Mouse (Mus musculus) midbrain, embryonic 14.5 days (tissue): ENCODE data around the gene Chaf1a. TPM values are rescaled to one million over a fixed set of nuclear protein-coding genes. Genes with fewer than 3 reads are reported as not detected.

Experiments
- ATAC-seq: fragments of 200-750 bp; cut with Nextera tagmentation; 2 replicates; pipeline ENCODE4 v1.8.0; 2017; ENCODE audit warnings: moderate number of reproducible peaks, moderate library complexity; ENCODE audit not compliant: low FRiP score, low TSS enrichment
- DNase-seq: peaks from one replicate; pipeline ENCODE4 v3.0.0-alpha.2; 2015
- H3K27ac ChIP-seq: fragments of 300-500 bp; sonication (generic); replicated peaks from 2 replicates; pipeline ENCODE4 v1.5.1; 2014; ENCODE audit warnings: mild to moderate bottlenecking, low read depth, low read length, moderate library complexity
- H3K27me3 ChIP-seq: fragments of 300-500 bp; sonication (generic); 2 replicates; pipeline ENCODE4 v1.6.1; 2014; ENCODE audit warnings: low read length, control low read depth, mixed read lengths; ENCODE audit not compliant: control insufficient read depth, insufficient read depth
- H3K36me3 ChIP-seq: fragments of 300-500 bp; sonication (generic); 2 replicates; pipeline ENCODE4 v1.6.1; 2014; ENCODE audit warnings: low read length, control low read depth; ENCODE audit not compliant: control insufficient read depth, insufficient read depth
- H3K4me1 ChIP-seq: fragments of 300-500 bp; sonication (generic); 2 replicates; pipeline ENCODE4 v1.6.1; 2014; ENCODE audit warnings: mild to moderate bottlenecking, antibody characterized with exemption, low read length, control low read depth; ENCODE audit not compliant: control insufficient read depth, insufficient read depth
- H3K4me2 ChIP-seq: fragments of 300-500 bp; sonication (generic); 2 replicates; pipeline ENCODE4 v1.6.1; 2014; ENCODE audit warnings: mild to moderate bottlenecking, low read length, moderate library complexity
- H3K4me3 ChIP-seq: fragments of 300-500 bp; sonication (generic); replicated peaks from 2 replicates; pipeline ENCODE4 v1.5.1; 2014; ENCODE audit warnings: low read depth, low read length
- H3K9ac ChIP-seq: fragments of 300-500 bp; sonication (generic); replicated peaks from 2 replicates; pipeline ENCODE4 v1.6.1; 2014; ENCODE audit warnings: mild to moderate bottlenecking, low read length, moderate library complexity
- H3K9me3 ChIP-seq: fragments of 300-500 bp; sonication (generic); 2 replicates; pipeline ENCODE4 v1.6.1; 2016; ENCODE audit warnings: low read length, control low read depth, mixed read lengths; ENCODE audit not compliant: control insufficient read depth
- WGBS: fragments of 180-500 bp; shearing (Covaris S2); extraction: QIAGEN DNeasy Blood & Tissue Kit; methylation state at CpG from one replicate; pipeline ENCODE4 v1.1.7; 2014; 5-methylcytosine and 5-hydroxymethylcytosine counted together
- polyA plus RNA-seq: library from polyadenylated mRNA; unstranded; fragments of >200 nt; fragmentation: Nextera tagmentation; extraction: Ambion mirVana; gene quantifications from 2 replicates; pipeline ENCODE4 v1.2.1, GENCODE M21; 2014

Chaf1a gene
- polyA plus RNA-seq, 1 experiment from 2014 or later, result 4.8 TPM

GRCm38 (mm10) chr17:56008356-56009087, 31.7 kb upstream of the Chaf1a start:
- peak; percentile 93 for ATAC-seq

GRCm38 (mm10) chr17:56009088-56009961, 30.9 kb upstream of the Chaf1a start:
- peak overlapping the region; percentile 76 for H3K4me3 ChIP-seq
- ATAC-seq (peak; percentile 88), DNase-seq (peak; percentile 94)
- 1% methylated on average over 58 of the region's 62 CpGs for WGBS
- peak overlapping the region; percentile 98 for H3K4me2 ChIP-seq
- peak overlapping the region; percentile 97 for H3K27ac ChIP-seq
- no peaks in the 10 kb centered on the region for H3K27me3 ChIP-seq
- no peaks in the 10 kb centered on the region for H3K9me3 ChIP-seq
- peak overlapping the region; percentile 82 for H3K9ac ChIP-seq
- H3K36me3 ChIP-seq, result peaks cover 29% of the 10 kb centered on the region
- H3K4me1 ChIP-seq, result peaks cover 21% of the 10 kb centered on the region

More at GRCm38 (mm10) chr17:56008356-56009087, 31.7 kb upstream of the Chaf1a start:
- Histone ChIP-seq H3K27me3 (no peaks in the 10 kb centered on the region), H3K9me3 (no peaks in the 10 kb centered on the region), H3K4me3 (peak overlapping the region; percentile 76), H3K4me2 (peak overlapping the region; percentile 98), H3K4me1 (peaks cover 21% of the 10 kb centered on the region), H3K36me3 (peaks cover 25% of the 10 kb centered on the region), H3K9ac (peak overlapping the region; percentile 82), H3K27ac (peak overlapping the region; percentile 97)
- WGBS, result under 1% methylated on average over 21 of the region's 21 CpGs
- DNase-seq, result peak; percentile 98

- WGBS, result 34% methylated on average over 2 of the region's 2 CpGs
- Histone ChIP-seq H3K4me1 (peaks cover 21% of the 10 kb centered on the region), H3K9ac (peak overlapping the region; percentile 82), H3K9me3 (no peaks in the 10 kb centered on the region), H3K27me3 (no peaks in the 10 kb centered on the region), H3K4me2 (peak overlapping the region; percentile 98), H3K36me3 (peaks cover 32% of the 10 kb centered on the region), H3K27ac (peak overlapping the region; percentile 97), H3K4me3 (peak overlapping the region; percentile 76)
- ATAC-seq (no peak), DNase-seq (no peak)
These were observed 30.3 kb upstream of the Chaf1a start for GRCm38 (mm10) chr17:56009962-56010240.

- Histone ChIP-seq H3K9me3 (no peaks in the 10 kb centered on the region), H3K4me3 (peak overlapping the region; percentile 76), H3K36me3 (peaks cover 35% of the 10 kb centered on the region), H3K27ac (peak overlapping the region; percentile 97; the same call in 1 of the 2 replicates), H3K9ac (peak overlapping the region; percentile 82; the same call in 1 of the 2 replicates), H3K4me2 (peak overlapping the region; percentile 98), H3K4me1 (peaks cover 21% of the 10 kb centered on the region), H3K27me3 (no peaks in the 10 kb centered on the region)
- no peak for ATAC-seq
- no peak for DNase-seq
- WGBS, result 73% methylated on average over 14 of the region's 14 CpGs
These were observed 30.0 kb upstream of the Chaf1a start for GRCm38 (mm10) chr17:56010255-56010654.

- ATAC-seq, result no peak
- Histone ChIP-seq H3K4me2 (peak overlapping the region; percentile 98), H3K9ac (no peak overlapping the region), H3K9me3 (no peaks in the 10 kb centered on the region), H3K4me1 (peaks cover 21% of the 10 kb centered on the region), H3K27me3 (no peaks in the 10 kb centered on the region), H3K4me3 (peak overlapping the region; percentile 76), H3K36me3 (peaks cover 40% of the 10 kb centered on the region), H3K27ac (no peak overlapping the region)
- 7% methylated on average over 9 of the region's 9 CpGs for WGBS
- DNase-seq, result peak; percentile 76
These were observed 29.6 kb upstream of the Chaf1a start for GRCm38 (mm10) chr17:56010681-56011080.

GRCm38 (mm10) chr17:56011441-56011840, 28.8 kb upstream of the Chaf1a start:
- Histone ChIP-seq H3K9me3 (no peaks in the 10 kb centered on the region), H3K27ac (no peak overlapping the region), H3K36me3 (peaks cover 47% of the 10 kb centered on the region), H3K9ac (peak overlapping the region; percentile 34; the same call in 1 of the 2 replicates), H3K4me2 (peak overlapping the region; percentile 98), H3K4me3 (no peak overlapping the region), H3K4me1 (peaks cover 21% of the 10 kb centered on the region), H3K27me3 (no peaks in the 10 kb centered on the region)
- ATAC-seq, result no peak
- 89% methylated on average over 7 of the region's 7 CpGs for WGBS
- no peak for DNase-seq

GRCm38 (mm10) chr17:56015293-56015692, 24.9 kb upstream of the Chaf1a start:
- no peak overlapping the region for H3K27ac ChIP-seq
- peaks cover 85% of the 10 kb centered on the region for H3K36me3 ChIP-seq
- H3K4me2 ChIP-seq, result no peak overlapping the region
- no peak overlapping the region for H3K4me3 ChIP-seq
- DNase-seq, result no peak
- H3K9ac ChIP-seq, result no peak overlapping the region
- no peaks in the 10 kb centered on the region for H3K27me3 ChIP-seq
- ATAC-seq, result no peak
- H3K9me3 ChIP-seq, result no peaks in the 10 kb centered on the region
- peaks cover 11% of the 10 kb centered on the region for H3K4me1 ChIP-seq
- WGBS, result 95% methylated on average over 9 of the region's 9 CpGs

- no peak overlapping the region for H3K4me3 ChIP-seq
- no peak overlapping the region for H3K27ac ChIP-seq
- no peaks in the 10 kb centered on the region for H3K27me3 ChIP-seq
- no peak overlapping the region for H3K9ac ChIP-seq
- H3K4me2 ChIP-seq, result no peak overlapping the region
- no peak for DNase-seq
- H3K4me1 ChIP-seq, result peaks cover under 1% of the 10 kb centered on the region; the same call in 1 of the 2 replicates
- 88% methylated on average over 8 of the region's 8 CpGs for WGBS
- H3K9me3 ChIP-seq, result no peaks in the 10 kb centered on the region
- peaks cover 79% of the 10 kb centered on the region for H3K36me3 ChIP-seq
- no peak for ATAC-seq
These were observed 23.9 kb upstream of the Chaf1a start for GRCm38 (mm10) chr17:56016382-56016781.
